Mouse (Mus musculus) liver, adult 2 months (tissue): Measurements from ENCODE around the gene Fbxw2. TPM values are rescaled to one million over a fixed set of nuclear protein-coding genes. Genes with fewer than 3 reads are reported as not detected.
"Not testable (repeated sequence)": the region's sequence is repeated elsewhere in the genome, so short reads cannot be mapped to it uniquely, and the experiment has no call there.

Source experiments
- DNase-seq: peaks from one replicate; pipeline ENCODE4 v3.0.0-alpha.2; 2011; ENCODE audit warnings: low read depth, low spot score; ENCODE audit errors: extremely low read depth
- H3K27ac ChIP-seq: fragments of 200-500 bp; replicated peaks from 2 replicates; pipeline ENCODE4 v1.5.1; 2012; ENCODE audit warnings: low read depth, mild to moderate bottlenecking, control low read depth, inconsistent platforms, low read length; ENCODE audit not compliant: insufficient read depth
- H3K27me3 ChIP-seq: fragments of 200-500 bp; 2 replicates; pipeline ENCODE4 v1.6.1; 2012; ENCODE audit warnings: mild to moderate bottlenecking, moderate library complexity, low read length, inconsistent platforms; ENCODE audit not compliant: control insufficient read depth, insufficient read depth
- H3K36me3 ChIP-seq: fragments of 200-500 bp; 2 replicates; pipeline ENCODE4 v1.6.1; 2012; ENCODE audit warnings: low read length, inconsistent platforms; ENCODE audit not compliant: control insufficient read depth, insufficient read depth
- H3K4me1 ChIP-seq: fragments of 200-500 bp; 2 replicates; pipeline ENCODE4 v1.6.1; 2011; ENCODE audit warnings: low read length; ENCODE audit not compliant: control insufficient read depth, insufficient read depth
- H3K4me3 ChIP-seq: fragments of 200-500 bp; 2 replicates; pipeline ENCODE4 v1.5.1; 2011; ENCODE audit warnings: low read depth, mild to moderate bottlenecking, control low read depth, low read length, moderate library complexity; ENCODE audit not compliant: insufficient read depth
- H3K79me2 ChIP-seq: fragments of 200-500 bp; 2 replicates; pipeline ENCODE4 v1.6.1; 2012; ENCODE audit warnings: inconsistent platforms, mild to moderate bottlenecking, low read length, moderate library complexity; ENCODE audit not compliant: control insufficient read depth, insufficient read depth
- H3K9ac ChIP-seq: fragments of 200-500 bp; 2 replicates; pipeline ENCODE4 v1.6.1; 2012; ENCODE audit warnings: low read depth, mild to moderate bottlenecking, control low read depth, inconsistent platforms, low read length
- CTCF ChIP-seq: fragments of 200-500 bp; IDR thresholded peaks from 2 replicates; pipeline ENCODE4 v1.5.1; 2011; ENCODE audit warnings: low read depth, low read length, control low read depth
- POLR2A ChIP-seq: fragments of 200-500 bp; IDR thresholded peaks from 2 replicates; pipeline ENCODE4 v1.6.1; 2011; ENCODE audit warnings: low read length, control low read depth; ENCODE audit not compliant: insufficient read depth; ENCODE audit errors: extremely low read depth
- WGBS: fragments of 180-500 bp; shearing (Covaris S2); methylation state at CpG from one replicate; pipeline ENCODE4 v1.1.7; 2018; 5-methylcytosine and 5-hydroxymethylcytosine counted together
- polyA plus RNA-seq: library from polyadenylated mRNA; depleted of rRNA; stranded (reverse); fragments of >200 nt; gene quantifications from 2 replicates; pipeline ENCODE4 v1.2.3, GENCODE M21; 2012
- total RNA-seq: library from RNA; depleted of rRNA; stranded (reverse); fragments of >200 nt; gene quantifications from 2 replicates; pipeline ENCODE4 v1.2.3, GENCODE M21; 2014

Gene Fbxw2
- total and polyA plus RNA-seq, 2 experiments: 24.2 to 51.9 TPM

DNA sequence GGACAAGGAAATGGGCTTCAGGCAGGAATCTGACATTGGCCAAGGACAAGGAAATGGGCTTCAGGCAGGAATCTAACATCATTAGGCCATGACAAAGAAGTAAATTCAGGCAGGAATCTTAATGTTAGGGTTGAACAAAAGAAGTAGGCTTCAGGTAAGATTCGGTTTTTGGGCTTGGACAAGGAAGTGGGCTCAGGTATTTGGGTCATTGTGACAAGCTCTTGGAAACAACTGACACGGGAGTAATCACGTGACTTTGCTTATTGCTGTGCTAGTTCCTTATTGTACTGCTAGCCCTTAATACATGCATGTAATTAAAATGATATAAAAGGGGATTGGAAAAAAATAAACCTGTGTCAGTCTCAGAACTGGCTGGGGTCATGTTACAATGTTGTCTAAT, 9.6 kb upstream of the Fbxw2 start:
- Histone ChIP-seq H3K79me2 (no peaks in the 10 kb centered on the region), H3K4me1 (no peaks in the 10 kb centered on the region), H3K9ac (no peak overlapping the region), H3K27ac (no peak overlapping the region), H3K27me3 (no peaks in the 10 kb centered on the region), H3K36me3 (no peaks in the 10 kb centered on the region), H3K4me3 (no peak overlapping the region)
- TF ChIP-seq POLR2A (no peak), CTCF (no peak)
- WGBS: 84% methylated on average over 3 of the region's 3 CpGs
- no peak for DNase-seq

DNA sequence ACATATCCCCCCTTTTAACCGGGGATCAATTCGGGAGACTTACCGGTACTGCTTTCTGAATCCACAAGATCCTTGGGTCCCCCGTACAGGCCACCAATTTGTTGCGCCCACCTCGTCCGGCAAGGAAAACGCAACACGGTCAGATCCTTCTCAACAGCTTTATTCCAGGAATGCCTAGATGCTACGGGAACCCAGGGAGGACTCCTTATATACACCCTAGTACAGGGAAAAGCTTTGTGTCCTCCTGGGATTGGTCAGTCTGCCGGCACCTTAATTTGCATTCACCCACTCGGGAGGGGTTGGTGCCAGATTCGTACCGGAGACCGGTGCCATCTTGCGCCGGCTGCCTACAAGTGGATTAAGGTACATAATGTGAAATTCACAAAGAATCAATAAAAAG, 7.5 kb upstream of the Fbxw2 start:
- no peaks in the 10 kb centered on the region for H3K27me3 ChIP-seq

DNA sequence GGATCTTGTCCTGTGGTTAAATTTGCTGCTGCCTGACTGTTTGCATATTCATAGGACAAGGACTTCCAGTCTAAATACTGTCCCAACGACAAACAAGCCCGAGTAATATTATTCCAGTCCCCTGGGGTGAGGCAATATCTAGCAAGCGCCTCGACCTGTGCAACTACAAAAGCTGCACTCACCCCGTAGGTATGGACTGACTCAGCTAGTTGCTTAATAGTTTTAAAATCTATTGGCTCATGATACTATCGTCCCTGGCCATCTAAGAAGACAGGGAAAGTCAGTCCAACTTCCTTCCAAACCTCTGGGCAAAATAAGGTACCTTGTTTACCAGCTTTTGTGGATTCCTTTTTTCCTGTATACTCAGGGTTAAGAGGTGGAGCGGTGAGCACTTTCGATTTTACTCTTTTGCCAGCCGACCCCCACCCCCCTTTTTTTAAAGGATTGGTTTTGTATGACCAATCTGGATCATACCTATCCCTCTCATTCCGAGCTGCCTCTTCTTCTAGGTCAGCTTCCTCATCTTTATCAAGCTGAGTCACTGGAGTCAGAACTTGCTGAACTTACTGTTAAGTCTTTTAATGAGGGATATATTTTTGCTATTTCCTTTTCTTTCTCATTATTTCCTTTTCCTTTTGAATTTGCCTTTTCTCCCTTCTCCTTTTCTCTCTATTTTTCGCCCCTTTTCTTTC, 6.8 kb upstream of the Fbxw2 start, which contains the start of gene Gm34653:
Gene Gm34653 (plus strand): TSS at position 242 of the 692 bp plus-strand sequence.
- not testable (repeated sequence) for H3K4me1 ChIP-seq, H3K27ac ChIP-seq, H3K4me3 ChIP-seq, H3K79me2 ChIP-seq, H3K27me3 ChIP-seq, H3K36me3 ChIP-seq, H3K9ac ChIP-seq
- DNase-seq: peak; percentile 52
- WGBS: 30% methylated on average over 11 of the region's 11 CpGs

More for the DNA sequence above, 7.5 kb upstream of the Fbxw2 start:
- H3K4me3 ChIP-seq: no peak overlapping the region
- H3K27ac ChIP-seq: no peak overlapping the region
- 96% methylated on average over 17 of the region's 17 CpGs for WGBS
- no peaks in the 10 kb centered on the region for H3K4me1 ChIP-seq
- TF ChIP-seq POLR2A (no peak), CTCF (no peak)
- H3K79me2 ChIP-seq: no peaks in the 10 kb centered on the region
- no peak overlapping the region for H3K9ac ChIP-seq
- no peak for DNase-seq
- H3K36me3 ChIP-seq: no peaks in the 10 kb centered on the region

DNA sequence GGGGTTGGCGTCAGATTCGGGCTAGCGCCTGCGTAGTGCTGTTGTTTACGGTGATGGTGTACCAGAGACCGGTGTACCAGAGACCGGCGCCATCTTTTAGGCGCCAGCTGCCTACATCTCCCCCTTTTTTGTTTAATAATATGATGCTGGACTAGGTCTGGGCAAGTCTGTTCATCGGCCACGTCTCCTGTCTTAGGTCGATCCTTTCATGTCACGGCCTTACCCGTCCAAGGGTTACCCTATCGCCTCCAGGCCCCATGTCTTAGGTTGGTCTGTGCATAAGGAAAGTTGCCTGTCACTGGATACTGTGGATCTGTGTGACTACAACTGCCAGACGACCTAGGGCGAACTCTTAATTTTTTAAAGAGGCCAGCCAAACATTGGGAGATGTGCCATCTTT, 4.0 kb upstream of the Fbxw2 start:
- H3K27me3 ChIP-seq, H3K9ac ChIP-seq, H3K27ac ChIP-seq, H3K79me2 ChIP-seq, H3K4me1 ChIP-seq, DNase-seq, H3K36me3 ChIP-seq, H3K4me3 ChIP-seq: not testable (repeated sequence)
- WGBS: 98% methylated on average over 17 of the region's 17 CpGs

- TF ChIP-seq POLR2A (no peak), CTCF (no peak)
- Histone ChIP-seq H3K79me2 (peaks cover 8% of the 10 kb centered on the region), H3K4me3 (no peak overlapping the region), H3K9ac (peak overlapping the region; percentile 53; the same call in 1 of the 2 replicates), H3K4me1 (peaks cover 14% of the 10 kb centered on the region), H3K27me3 (no peaks in the 10 kb centered on the region), H3K27ac (peak overlapping the region; percentile 94), H3K36me3 (no peaks in the 10 kb centered on the region)
- 32% methylated on average over 1 of the region's 1 CpGs for WGBS
- DNase-seq: peak; percentile 96
Observed at GRCm38 (mm10) chr2:34828026-34828425, 1.9 kb upstream of the Fbxw2 start.

DNA sequence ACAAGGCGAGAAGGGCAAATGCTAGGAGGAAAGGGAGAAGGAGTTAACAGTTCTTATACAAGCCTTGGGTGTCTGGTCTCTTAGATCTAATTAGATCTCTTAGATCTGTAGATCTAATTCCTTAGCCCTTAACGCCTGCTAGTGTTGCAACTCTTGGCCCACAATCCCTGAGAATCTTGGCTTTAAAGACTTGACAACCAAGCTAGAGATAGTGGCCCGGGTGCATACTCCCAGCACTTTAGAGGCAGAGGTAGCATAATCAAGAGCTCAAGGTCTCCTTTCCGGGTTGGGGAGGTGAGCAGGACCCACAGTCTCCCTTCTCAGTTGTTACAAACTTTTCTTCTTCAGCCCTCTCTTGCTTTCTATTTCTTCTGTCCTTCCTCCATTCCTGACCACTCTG, 1.5 kb upstream of the Fbxw2 start:
- peak overlapping the region; percentile 94 for H3K27ac ChIP-seq

More for the DNA sequence above, 1.5 kb upstream of the Fbxw2 start:
- Histone ChIP-seq H3K4me3 (no peak overlapping the region), H3K36me3 (peaks cover under 1% of the 10 kb centered on the region; the same call in 1 of the 2 replicates), H3K4me1 (peaks cover 14% of the 10 kb centered on the region), H3K9ac (peak overlapping the region; percentile 53; the same call in 1 of the 2 replicates), H3K79me2 (peaks cover 8% of the 10 kb centered on the region), H3K27me3 (no peaks in the 10 kb centered on the region)
- TF ChIP-seq POLR2A: no peak
- no peak for TF ChIP-seq CTCF
- DNase-seq: peak; percentile 62
- WGBS: 40% methylated on average over 4 of the region's 4 CpGs
